Mouse (Mus musculus): ENCODE measurements at regions not wholly inside any gene's neighbourhood (a gene's known extent, or its start where the extent isn't known, plus 50 kb on each side); places are given as distances from the start of the nearest gene placed in this dataset.
A peak's percentile ranks its signal among the peaks of the same experiment; 100 is the strongest.

DNA sequence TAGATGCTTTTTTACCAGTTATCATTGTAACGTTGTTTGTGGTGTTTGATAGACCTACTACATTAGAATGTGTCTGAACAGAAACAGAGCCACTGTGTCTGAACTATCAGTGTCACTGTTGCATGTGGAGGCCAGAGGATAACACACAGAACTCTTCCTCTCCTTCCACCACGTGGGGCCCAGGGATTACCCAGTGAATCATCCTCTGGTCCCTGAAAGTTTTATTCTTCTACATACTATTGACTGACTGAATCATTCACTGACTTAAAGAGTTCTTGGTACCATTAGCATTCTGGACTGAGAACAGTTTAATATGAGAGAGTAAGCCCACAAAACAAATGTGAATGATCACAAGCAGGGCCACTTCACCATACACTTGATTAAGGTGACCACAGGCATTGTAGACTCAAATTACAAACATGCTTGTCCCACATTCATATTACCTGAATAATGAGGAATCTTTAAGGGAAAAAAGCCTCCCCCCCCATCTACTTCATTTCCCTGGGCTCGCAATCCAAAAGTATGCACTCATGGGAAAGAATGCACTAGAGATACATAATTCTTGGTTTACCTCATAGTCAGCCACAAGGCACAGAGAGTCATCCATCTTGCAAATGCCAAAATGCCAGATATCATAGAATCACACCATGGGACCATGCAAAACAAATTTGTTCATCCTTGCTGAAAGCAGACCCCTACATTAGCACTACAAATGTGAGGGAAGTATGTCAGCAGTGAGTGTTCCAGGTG lies 68.1 kb upstream of the Tnfsf11 start:
- H3ac ChIP-seq (ENCODE audit: control insufficient read depth, insufficient read length) = no peak overlapping the region
- no peak overlapping the region for H3K4me3 ChIP-seq
- no peaks in the 10 kb centered on the region for H3K79me2 ChIP-seq (ENCODE audit: control insufficient read depth, insufficient read depth)
- TF ChIP-seq MYOG (IDR thresholded peaks at IDR 0.05; ENCODE audit: control insufficient read depth in 1 of 3, insufficient read depth in 1 of 3, insufficient read length in 2 of 3, low read depth in 2 of 3) (no peak), MAX (IDR thresholded peaks at IDR 0.05; ENCODE audit: low read depth) (no peak), USF1 (IDR thresholded peaks at IDR 0.05; ENCODE audit: low read depth) (peak; percentile 52), MYOD1 (IDR thresholded peaks at IDR 0.05; ENCODE audit: control insufficient read depth in 1 of 3, insufficient read length in 2 of 3, low read depth in 2 of 3) (no peak), TCF3 (IDR thresholded peaks at IDR 0.05; ENCODE audit: insufficient read length, low read depth) (no peak), POLR2AphosphoS2 (IDR thresholded peaks at IDR 0.05; ENCODE audit: insufficient read length, low read depth) (no peak)
- H3K27me3 ChIP-seq (ENCODE audit: control insufficient read depth, insufficient read depth, insufficient read length) = no peaks in the 10 kb centered on the region
- no peaks in the 10 kb centered on the region for H3K36me3 ChIP-seq (ENCODE audit: control insufficient read depth, insufficient read depth)
- H3K4me2 ChIP-seq (ENCODE audit: low read depth) = peak overlapping the region; percentile 35

DNA sequence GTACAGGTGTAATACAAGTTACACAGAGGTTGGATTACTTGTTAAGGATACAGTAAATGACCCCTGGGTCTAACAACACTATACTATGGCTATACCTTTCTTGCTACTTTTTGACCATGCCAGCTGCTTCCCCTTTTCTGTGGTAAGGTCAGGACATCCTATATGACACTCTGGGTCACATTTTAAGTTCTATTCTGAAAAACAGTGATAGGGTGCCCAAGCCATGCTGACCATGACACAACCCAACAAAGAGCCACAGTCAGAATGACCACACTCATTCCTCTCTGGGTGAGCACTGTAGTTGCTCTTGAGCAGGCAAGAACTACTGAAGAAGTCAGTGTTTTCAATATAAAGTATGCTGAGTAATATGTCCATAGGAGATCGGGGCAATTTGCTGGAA lies 64.3 kb upstream of the Tnfsf11 start:
- H3K4me2 ChIP-seq (ENCODE audit: low read depth) = no peak overlapping the region

DNA sequence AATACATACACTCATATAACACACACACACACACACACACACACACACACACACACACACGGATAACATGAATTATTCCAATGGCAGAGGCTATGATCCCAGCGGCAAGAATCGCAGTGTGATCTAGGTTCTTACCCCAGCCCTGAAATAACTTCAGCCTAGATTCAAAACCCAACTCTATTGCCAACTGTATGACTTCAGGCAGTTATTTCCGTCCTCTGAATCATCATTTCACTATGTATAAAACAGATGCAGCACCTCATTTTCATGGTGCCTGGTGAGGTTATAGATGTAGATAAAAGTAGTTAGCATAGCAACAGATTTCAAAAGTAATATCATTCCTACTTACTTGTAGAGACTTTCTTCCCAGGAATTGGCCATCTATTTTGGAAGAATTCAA lies 61.0 kb upstream of the Tnfsf11 start:
- no peak overlapping the region for H3K4me3 ChIP-seq
- no peaks in the 10 kb centered on the region for H3K36me3 ChIP-seq (ENCODE audit: control insufficient read depth, insufficient read depth)
- H3K79me2 ChIP-seq (ENCODE audit: control insufficient read depth, insufficient read depth) = no peaks in the 10 kb centered on the region
- no peaks in the 10 kb centered on the region for H3K27me3 ChIP-seq (ENCODE audit: control insufficient read depth, insufficient read depth, insufficient read length)
- TF ChIP-seq E2F4 (IDR thresholded peaks at IDR 0.05; ENCODE audit: insufficient read depth) (no peak), USF1 (IDR thresholded peaks at IDR 0.05; ENCODE audit: low read depth) (no peak), TCF3 (IDR thresholded peaks at IDR 0.05; ENCODE audit: insufficient read length, low read depth) (no peak), TCF12 (IDR thresholded peaks at IDR 0.05; ENCODE audit: insufficient read depth, poor library complexity, severe bottlenecking) (no peak), SRF (IDR thresholded peaks at IDR 0.05; ENCODE audit: control insufficient read depth, insufficient read length, low read depth) (no peak), MYOD1 (IDR thresholded peaks at IDR 0.05; ENCODE audit: control insufficient read depth in 1 of 3, insufficient read length in 2 of 3, low read depth in 2 of 3) (no peak), MAX (IDR thresholded peaks at IDR 0.05; ENCODE audit: low read depth) (no peak), POLR2A (IDR thresholded peaks at IDR 0.05; ENCODE audit: insufficient read length, low read depth) (no peak), REST (IDR thresholded peaks at IDR 0.05; ENCODE audit: insufficient read depth, insufficient read length) (no peak), POLR2AphosphoS2 (IDR thresholded peaks at IDR 0.05; ENCODE audit: insufficient read length, low read depth) (no peak), MYOG (IDR thresholded peaks at IDR 0.05; ENCODE audit: control insufficient read depth in 1 of 3, insufficient read depth in 1 of 3, insufficient read length in 2 of 3, low read depth in 2 of 3) (no peak), CEBPB (IDR thresholded peaks at IDR 0.05; ENCODE audit: insufficient read depth, poor library complexity, severe bottlenecking) (no peak)
- H3K4me2 ChIP-seq (ENCODE audit: low read depth) = peak overlapping the region; percentile 33
- no peak overlapping the region for H3ac ChIP-seq (ENCODE audit: control insufficient read depth, insufficient read length)

More for the DNA sequence above, 64.3 kb upstream of the Tnfsf11 start:
- TF ChIP-seq E2F4 (IDR thresholded peaks at IDR 0.05; ENCODE audit: insufficient read depth) (no peak), MYOG (IDR thresholded peaks at IDR 0.05; ENCODE audit: control insufficient read depth in 1 of 3, insufficient read depth in 1 of 3, insufficient read length in 2 of 3, low read depth in 2 of 3) (no peak), SRF (IDR thresholded peaks at IDR 0.05; ENCODE audit: control insufficient read depth, insufficient read length, low read depth) (no peak), MYOD1 (IDR thresholded peaks at IDR 0.05; ENCODE audit: control insufficient read depth in 1 of 3, insufficient read length in 2 of 3, low read depth in 2 of 3) (no peak), TCF12 (IDR thresholded peaks at IDR 0.05; ENCODE audit: insufficient read depth, poor library complexity, severe bottlenecking) (no peak), TCF3 (IDR thresholded peaks at IDR 0.05; ENCODE audit: insufficient read length, low read depth) (no peak), USF1 (IDR thresholded peaks at IDR 0.05; ENCODE audit: low read depth) (no peak), MAX (IDR thresholded peaks at IDR 0.05; ENCODE audit: low read depth) (no peak), REST (IDR thresholded peaks at IDR 0.05; ENCODE audit: insufficient read depth, insufficient read length) (no peak), POLR2AphosphoS2 (IDR thresholded peaks at IDR 0.05; ENCODE audit: insufficient read length, low read depth) (no peak)
- Histone ChIP-seq H3K4me3 (no peak overlapping the region), H3K36me3 (ENCODE audit: control insufficient read depth, insufficient read depth) (no peaks in the 10 kb centered on the region), H3ac (ENCODE audit: control insufficient read depth, insufficient read length) (no peak overlapping the region), H3K79me2 (ENCODE audit: control insufficient read depth, insufficient read depth) (no peaks in the 10 kb centered on the region), H3K27me3 (ENCODE audit: control insufficient read depth, insufficient read depth, insufficient read length) (no peaks in the 10 kb centered on the region)

DNA sequence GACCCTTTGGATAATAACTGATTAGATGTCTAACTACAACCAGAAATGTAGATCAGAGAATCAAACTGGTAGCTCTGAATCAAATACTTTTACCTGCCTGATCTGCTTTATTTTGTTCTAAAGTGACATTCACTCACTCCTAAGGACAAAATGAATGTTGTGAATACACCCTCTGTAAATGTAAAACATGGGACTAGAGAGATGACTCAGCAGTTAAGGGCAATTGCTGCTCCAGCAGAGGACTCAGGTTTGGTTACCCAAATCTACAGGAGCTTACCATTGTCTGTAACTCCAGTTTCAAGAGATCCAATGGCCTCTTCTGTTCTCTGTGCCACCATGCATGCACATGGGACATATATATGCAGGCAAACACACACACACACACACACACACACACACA lies 57.0 kb upstream of the Tnfsf11 start:
- Histone ChIP-seq H3K79me2 (ENCODE audit: control insufficient read depth, insufficient read depth) (no peaks in the 10 kb centered on the region), H3K27me3 (ENCODE audit: control insufficient read depth, insufficient read depth, insufficient read length) (no peaks in the 10 kb centered on the region), H3K36me3 (ENCODE audit: control insufficient read depth, insufficient read depth) (no peaks in the 10 kb centered on the region), H3K4me2 (ENCODE audit: low read depth) (no peak overlapping the region), H3K4me3 (no peak overlapping the region), H3ac (ENCODE audit: control insufficient read depth, insufficient read length) (no peak overlapping the region)
- TF ChIP-seq MAX (IDR thresholded peaks at IDR 0.05; ENCODE audit: low read depth) = no peak
- no peak for TF ChIP-seq TCF3 (IDR thresholded peaks at IDR 0.05; ENCODE audit: insufficient read length, low read depth)
- TF ChIP-seq USF1 (IDR thresholded peaks at IDR 0.05; ENCODE audit: low read depth) = no peak
- no peak for TF ChIP-seq TCF12 (IDR thresholded peaks at IDR 0.05; ENCODE audit: insufficient read depth, poor library complexity, severe bottlenecking)
- TF ChIP-seq MYOG (IDR thresholded peaks at IDR 0.05; ENCODE audit: control insufficient read depth in 1 of 3, insufficient read depth in 1 of 3, insufficient read length in 2 of 3, low read depth in 2 of 3) = no peak
- no peak for TF ChIP-seq CEBPB (IDR thresholded peaks at IDR 0.05; ENCODE audit: insufficient read depth, poor library complexity, severe bottlenecking)
- no peak for TF ChIP-seq MYOD1 (IDR thresholded peaks at IDR 0.05; ENCODE audit: control insufficient read depth in 1 of 3, insufficient read length in 2 of 3, low read depth in 2 of 3)
- TF ChIP-seq REST (IDR thresholded peaks at IDR 0.05; ENCODE audit: insufficient read depth, insufficient read length) = no peak
- no peak for TF ChIP-seq POLR2A (IDR thresholded peaks at IDR 0.05; ENCODE audit: insufficient read length, low read depth)
- TF ChIP-seq E2F4 (IDR thresholded peaks at IDR 0.05; ENCODE audit: insufficient read depth) = no peak
- TF ChIP-seq POLR2AphosphoS2 (IDR thresholded peaks at IDR 0.05; ENCODE audit: insufficient read length, low read depth) = no peak
- no peak for TF ChIP-seq SRF (IDR thresholded peaks at IDR 0.05; ENCODE audit: control insufficient read depth, insufficient read length, low read depth)

Data from myocyte (in vitro differentiated cells).